Mouse (Mus musculus): Measurements from ENCODE around the gene Tmigd1. TPM values are rescaled to one million over a fixed set of nuclear protein-coding genes. Genes with fewer than 3 reads are reported as not detected.

Tmigd1 gene
- polyA plus RNA-seq (2015; fragmentation: Nextera tagmentation; extraction: Ambion mirVana): 0.37 and 0.47 TPM in 2 replicates

GRCm38 (mm10) chr11:76901579-76902361 is at the start of gene Tmigd1:
TSS of gene Tmigd1 (plus strand) at chr11:76902159.

GRCm38 (mm10) chr11:76924759-76925236 is 22.8 kb downstream of the Tmigd1 start, which contains the start of gene Blmh:
TSS of gene Blmh (plus strand) at chr11:76924809.

Other genes with a start within 250 kb of the Tmigd1 start
- gene Bhlha9, start 229.7 kb upstream of the Tmigd1 start, polyA plus RNA-seq (2015; fragmentation: Nextera tagmentation; extraction: Ambion mirVana): 0.17 TPM in 1 of 2 replicates, not detected in the other
- 0.55 and 0.92 TPM in 2 replicates for gene Trarg1, start 222.4 kb upstream of the Tmigd1 start, polyA plus RNA-seq (2015; fragmentation: Nextera tagmentation; extraction: Ambion mirVana)
- 15.5 and 18.2 TPM in 2 replicates for gene Gosr1, start 138.6 kb upstream of the Tmigd1 start, polyA plus RNA-seq (2015; fragmentation: Nextera tagmentation; extraction: Ambion mirVana)
- gene Cpd, start 55.1 kb upstream of the Tmigd1 start, polyA plus RNA-seq (2015; fragmentation: Nextera tagmentation; extraction: Ambion mirVana): 9.6 and 10.9 TPM in 2 replicates
- gene Blmh, start 22.6 kb downstream of the Tmigd1 start, polyA plus RNA-seq (2015; fragmentation: Nextera tagmentation; extraction: Ambion mirVana): 67.0 and 67.2 TPM in 2 replicates
- gene Slc6a4, start 96.4 kb downstream of the Tmigd1 start, polyA plus RNA-seq (2015; fragmentation: Nextera tagmentation; extraction: Ambion mirVana): 0.57 and 0.60 TPM in 2 replicates
- gene Nsrp1, start 176.3 kb downstream of the Tmigd1 start, polyA plus RNA-seq (2015; fragmentation: Nextera tagmentation; extraction: Ambion mirVana): 46.6 and 50.5 TPM in 2 replicates

Data from urinary bladder, postnatal 0 days (tissue).